9 mouse cellular contexts compared by ENCODE assay signal in genomic region chr10:59710246-59710645, GRCm38 (mm10). TPM values are rescaled to one million over a fixed set of nuclear protein-coding genes. Genes with fewer than 3 reads are reported as not detected.
DNase-seq lines count a peak whose midpoint lies in the region; ATAC-seq and TF ChIP-seq lines count a peak whose summit lies in the region.
"Had no signal": no experiment of that assay in that cellular context is flagged by ENCODE, and none has a peak within 500 bp of the region (broad histone marks: within the 10 kb centered on the region; RNA-seq: fewer than 3 reads in every experiment).

No protein-coding gene starts in this region.

- DNase-seq in lung, postnatal 0 days (ENCODE audit: low spot score), result peak; percentile 14
- no peak for DNase-seq in lung, postnatal 25 days (ENCODE audit: low spot score)
- DNase-seq in MEL (ENCODE audit: low read depth, low spot score), result peak; percentile 69
- peak; percentile 20 to 49 for DNase-seq in thymus, postnatal 10 days (ENCODE audit: low spot score in 2 of 2)
- no peak for DNase-seq in frontal cortex, postnatal 14 days (ENCODE audit: low spot score in 2 of 2)
- DNase-seq: heart, adult 18-20 months had no signal

- H3K9ac ChIP-seq in lung, postnatal 0 days (replicated peaks; ENCODE audit: low read depth), result no peak overlapping the region
- no peak overlapping the region for H3K9ac ChIP-seq in MEL (ENCODE audit: control insufficient read depth, low read depth, low read length, poor library complexity, severe bottlenecking)
- H3K9ac ChIP-seq: embryonic facial prominence, embryonic 12.5 days had no signal

- TF ChIP-seq RAD21 in MEL (IDR thresholded peaks at IDR 0.05; ENCODE audit: low read depth, low read length), result peak; percentile 34

- no peaks in the 10 kb centered on the region for H3K9me3 ChIP-seq in lung, postnatal 0 days (ENCODE audit: low read length)
- no peaks in the 10 kb centered on the region for H3K9me3 ChIP-seq in MEL (replicated peaks; ENCODE audit: insufficient read depth, low read length)
- H3K9me3 ChIP-seq: embryonic facial prominence, embryonic 12.5 days had no signal

- no peak for TF ChIP-seq POLR2A in MEL (IDR thresholded peaks at IDR 0.05; ENCODE audit: control insufficient read depth in 1 of 2, insufficient read depth in 1 of 2, low read depth in 1 of 2, low read length in 2 of 2, poor library complexity in 1 of 2)

- H3K27me3 ChIP-seq in lung, postnatal 0 days (replicated peaks; ENCODE audit: insufficient read depth, low read length), result no peaks in the 10 kb centered on the region
- H3K27me3 ChIP-seq in MEL (ENCODE audit: control insufficient read depth in 1 of 2, insufficient read depth in 2 of 2, low read length in 2 of 2), result no peaks in the 10 kb centered on the region
- H3K27me3 ChIP-seq: embryonic facial prominence, embryonic 12.5 days had no signal

- no peaks in the 10 kb centered on the region for H3K4me1 ChIP-seq in lung, postnatal 0 days (ENCODE audit: insufficient read depth, low read depth, low read length)
- no peaks in the 10 kb centered on the region for H3K4me1 ChIP-seq in MEL (ENCODE audit: control insufficient read depth in 1 of 2, insufficient read depth in 2 of 2, low read length in 2 of 2)
- H3K4me1 ChIP-seq: embryonic facial prominence, embryonic 12.5 days had no signal

- TF ChIP-seq EP300 in lung, postnatal 0 days (IDR thresholded peaks at IDR 0.05), result no peak
- TF ChIP-seq EP300 in MEL (IDR thresholded peaks at IDR 0.05; ENCODE audit: low read depth in 1 of 2, low read length in 2 of 2), result no peak

- no peak overlapping the region for H3K27ac ChIP-seq in lung, postnatal 0 days (ENCODE audit: low read length)
- H3K27ac ChIP-seq in MEL (ENCODE audit: control insufficient read depth, low read depth, low read length), result no peak overlapping the region
- H3K27ac ChIP-seq: embryonic facial prominence, embryonic 12.5 days had no signal

- H3K4me3 ChIP-seq in lung, postnatal 0 days (ENCODE audit: low read depth, low read length), result no peak overlapping the region
- no peak overlapping the region for H3K4me3 ChIP-seq in MEL (ENCODE audit: control insufficient read depth in 1 of 2, insufficient read depth in 1 of 2, low read depth in 2 of 2, low read length in 2 of 2)
- H3K4me3 ChIP-seq: embryonic facial prominence, embryonic 12.5 days had no signal

- H3K36me3 ChIP-seq in lung, postnatal 0 days (ENCODE audit: insufficient read depth, low read length), result no peaks in the 10 kb centered on the region
- H3K36me3 ChIP-seq in MEL (ENCODE audit: control insufficient read depth in 1 of 2, insufficient read depth in 2 of 2, low read length in 2 of 2), result no peaks in the 10 kb centered on the region

- ATAC-seq in lung, postnatal 0 days, result no peak
- peak; percentile 57; the same call in 1 of the 2 replicates for ATAC-seq in erythroblast, adult 5-6 weeks (replicated peaks; ENCODE audit: low FRiP score, poor library complexity, severe bottlenecking)
- no peak for ATAC-seq in activated CD4-positive, CD25-positive, alpha-beta regulatory T cell, adult 4 months

- H3K79me2 ChIP-seq in MEL (ENCODE audit: control insufficient read depth, insufficient read depth, low read length, poor library complexity), result no peaks in the 10 kb centered on the region; the same call in 1 of the 2 replicates

- no peak overlapping the region for H3K4me2 ChIP-seq in lung, postnatal 0 days (replicated peaks; ENCODE audit: low read depth, low read length)
- H3K4me2 ChIP-seq: embryonic facial prominence, embryonic 12.5 days had no signal

- WGBS in lung, postnatal 0 days, result 97% methylated on average over 1 of the region's 1 CpGs

- peak; percentile 57 for TF ChIP-seq CTCF in lung, postnatal 0 days (IDR thresholded peaks at IDR 0.05)
- peak; percentile 53 to 60 (median 56) for TF ChIP-seq CTCF in MEL (IDR thresholded peaks at IDR 0.05 in 2 of 3, conservative IDR thresholded peaks at IDR 0.05 in 1 of 3; ENCODE audit: control insufficient read depth in 1 of 3, insufficient read depth in 1 of 3, low read depth in 2 of 3, low read length in 3 of 3, poor library complexity in 1 of 3, severe bottlenecking in 1 of 3)

TF ChIP-seq in MEL, 35 proteins besides CTCF, POLR2A, EP300 and RAD21:
- TF ChIP-seq RCOR1 (IDR thresholded peaks at IDR 0.05; ENCODE audit: low read depth, low read length) (no peak), SMC3 (IDR thresholded peaks at IDR 0.05; ENCODE audit: low read depth, low read length) (peak; percentile 42)
TF ChIP-seq in MEL: peak in this region for 1.

RNA-seq across cellular contexts. Expression of gene Micu1, which starts 8.0 kb away (rescaled TPM):
- 57.0 and 59.3 TPM in 2 replicates for polyA plus RNA-seq in lung, postnatal 0 days (2015; fragmentation: Nextera tagmentation; extraction: Ambion mirVana)
- total RNA-seq in MEL (2012; rRNA removed), result 16.9 and 18.0 TPM in 2 replicates
- 10 to 100 TPM in 1 of 2 experiments, not detected in 1; 26.8 TPM for polyA plus RNA-seq in MEL (2012; ENCODE audit: insufficient read depth in 1 of 2, insufficient read length in 2 of 2, low read depth in 1 of 2, low replicate concordance in 2 of 2, missing spikeins in 1 of 2)
- 51.8 and 62.8 TPM in 2 replicates for total RNA-seq in erythroblast, adult 5-6 weeks (2015; ENCODE audit: low replicate concordance)
- 59.9 and 77.1 TPM in 2 replicates for total RNA-seq in erythroblast, adult 5-6 weeks (2017; ENCODE audit: low replicate concordance)
- 10 to 100 TPM; 37.4 to 44.5 TPM for polyA plus RNA-seq in activated CD4-positive, CD25-positive, alpha-beta regulatory T cell, adult 4 months (2017; shearing (Covaris generic))

Comparison
In these comparisons a context has a peak if more than half of its experiments do, and no peak if none do; other contexts are left out.
1. DNase-seq: peak in lung, postnatal 0 days (single experiment), MEL (single experiment) and thymus, postnatal 10 days (2 of 2); none in lung, postnatal 25 days (single experiment) and frontal cortex, postnatal 14 days (0 of 2).